Mouse (Mus musculus) C2C12 (cell line): ENCODE measurements around the gene Gm20683. TPM values are rescaled to one million over a fixed set of nuclear protein-coding genes. Genes with fewer than 3 reads are reported as not detected.
A peak's percentile ranks its signal among the peaks of the same experiment; 100 is the strongest.

Experiments
- H3K27me3 ChIP-seq: one replicate; pipeline ENCODE4 v1.6.1; 2011; ENCODE audit not compliant: control insufficient read depth, insufficient read depth, insufficient read length
- H3K36me3 ChIP-seq: one replicate; pipeline ENCODE4 v1.6.1; 2011; ENCODE audit not compliant: control insufficient read depth, insufficient read depth
- H3K4me3 ChIP-seq: one replicate; pipeline ENCODE4 v1.5.1; 2011; ENCODE audit warnings: mild to moderate bottlenecking, control low read depth; ENCODE audit not compliant: poor library complexity, insufficient read depth, severe bottlenecking
- H3K79me2 ChIP-seq: one replicate; pipeline ENCODE4 v1.6.1; 2011; ENCODE audit not compliant: control insufficient read depth, insufficient read depth
- H3K79me3 ChIP-seq: one replicate; pipeline ENCODE4 v1.6.1; 2011; ENCODE audit warnings: low read depth, control low read depth
- H3ac ChIP-seq: one replicate; pipeline ENCODE3; 2011; ENCODE audit warnings: low read depth; ENCODE audit not compliant: control insufficient read depth, insufficient read length
- CEBPB ChIP-seq: IDR thresholded peaks from one replicate; pipeline ENCODE4 v1.6.1; 2011; ENCODE audit warnings: low read depth, mild to moderate bottlenecking, control low read depth, moderate library complexity
- CTCF ChIP-seq: IDR thresholded peaks from one replicate; pipeline ENCODE4 v1.5.1; 2011; ENCODE audit not compliant: control insufficient read depth, insufficient read depth, insufficient read length
- FOSL1 ChIP-seq: IDR thresholded peaks from one replicate; pipeline ENCODE4 v1.8.0; 2011; ENCODE audit warnings: mild to moderate bottlenecking, low read length; ENCODE audit not compliant: poor library complexity, insufficient read depth, severe bottlenecking
- MAX ChIP-seq: IDR thresholded peaks from one replicate; pipeline ENCODE4 v1.6.1; 2011; ENCODE audit warnings: mild to moderate bottlenecking, control low read depth
- MYOD1 ChIP-seq: IDR thresholded peaks from one replicate; pipeline ENCODE4 v1.6.1; 2011; ENCODE audit warnings: low read depth; ENCODE audit not compliant: control insufficient read depth, insufficient read length
- MYOG ChIP-seq: IDR thresholded peaks from one replicate; pipeline ENCODE4 v1.6.1; 2011; ENCODE audit not compliant: control insufficient read depth, insufficient read length; ENCODE audit errors: extremely low read depth
- USF1 ChIP-seq: IDR thresholded peaks from one replicate; pipeline ENCODE4 v1.6.1; 2011; ENCODE audit warnings: low read depth, mild to moderate bottlenecking, control low read depth, moderate library complexity
- polyA plus RNA-seq: library from polyadenylated mRNA; unstranded; fragments of >200 nt; fragmentation: generic; extraction: Trizol; gene quantifications from one replicate; pipeline ENCODE4 v1.2.1, GENCODE M21; 2012; ENCODE audit warnings: missing spikeins

Gene Gm20683
- polyA plus RNA-seq, 1 experiment = 0.89 TPM

DNA sequence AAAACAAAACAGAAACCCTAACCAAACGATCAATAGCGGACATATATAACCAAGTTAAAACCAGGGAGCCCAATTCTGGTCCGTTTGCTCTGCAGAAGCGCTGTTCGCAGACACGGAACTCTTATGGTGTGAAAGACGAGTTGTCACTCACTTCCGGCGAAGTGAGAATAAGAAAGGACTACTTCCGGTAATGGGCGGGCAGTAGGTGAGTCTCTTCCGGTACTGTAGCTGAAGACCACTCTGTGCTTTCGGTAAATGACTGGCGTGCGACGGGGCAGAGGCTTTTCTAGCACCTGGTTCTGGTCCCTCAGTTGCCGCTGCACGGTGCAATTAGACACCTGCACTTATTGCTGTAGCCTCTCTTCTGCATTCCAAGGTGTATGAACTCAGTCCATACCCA is 18.1 kb downstream of the Gm20683 start, which contains the start of gene Wdr24:
Gene Wdr24 (plus strand): TSS at position 176 of the 400 bp plus-strand sequence.
- Histone ChIP-seq H3K27me3 (no peaks in the 10 kb centered on the region), H3K4me3 (peak within 1 kb of the TSS; percentile 57), H3K79me2 (peaks cover 13% of the 10 kb centered on the region), H3ac (peak within 1 kb of the TSS; percentile 75), H3K36me3 (no peaks in the 10 kb centered on the region), H3K79me3 (no peaks in the 10 kb centered on the region)
- TF ChIP-seq MYOG (no peak), FOSL1 (no peak), MYOD1 (no peak), MAX (no peak), CEBPB (no peak), CTCF (no peak), USF1 (no peak)

DNA sequence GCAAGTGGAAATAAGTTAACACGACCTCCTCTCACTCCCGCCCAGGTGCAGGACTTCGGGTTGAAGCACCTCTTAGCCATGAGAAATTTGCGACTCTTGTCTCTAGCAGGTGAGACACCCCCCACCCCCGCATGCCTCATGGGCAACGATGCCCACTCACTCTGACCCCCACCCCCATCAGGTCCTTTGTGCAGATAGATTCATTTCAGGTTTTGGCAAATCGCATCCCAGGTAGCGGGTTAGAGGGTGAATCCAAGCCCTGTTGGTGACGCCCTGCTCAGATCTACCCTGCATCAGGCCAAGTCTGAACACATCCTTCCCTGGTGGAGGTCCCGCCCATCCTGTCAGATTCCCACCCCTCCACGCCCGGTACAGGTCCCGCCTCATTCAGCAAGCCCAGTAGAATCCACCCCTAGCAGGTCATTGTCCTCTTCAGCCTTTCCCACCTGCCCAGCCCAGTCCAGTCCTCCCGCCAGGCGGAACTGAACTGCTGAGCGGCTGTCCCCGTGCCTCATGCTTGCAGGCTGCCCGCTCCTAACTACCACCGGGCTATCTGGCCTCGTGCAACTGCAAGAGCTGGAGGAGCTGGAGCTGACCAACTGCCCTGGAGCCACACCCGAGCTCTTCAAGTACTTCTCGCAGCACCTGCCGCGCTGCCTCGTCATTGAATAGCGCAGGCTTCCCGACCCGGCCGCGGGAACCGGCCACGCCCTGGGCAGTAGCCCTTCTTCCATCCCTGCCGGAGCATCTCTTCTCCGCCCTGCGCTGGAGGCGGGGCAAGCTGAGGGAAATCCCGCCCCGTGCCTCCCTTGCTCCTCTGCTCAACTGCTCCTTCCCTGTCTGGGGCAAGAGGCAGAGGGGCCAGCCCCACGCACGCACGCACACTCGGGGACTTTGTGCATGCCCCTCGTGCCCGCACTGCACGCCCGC is 22.4 kb downstream of the Gm20683 start:
- Histone ChIP-seq H3K27me3 (no peaks in the 10 kb centered on the region), H3K79me2 (peaks cover 4% of the 10 kb centered on the region), H3K79me3 (no peaks in the 10 kb centered on the region), H3ac (peak overlapping the region; percentile 12), H3K4me3 (no peak overlapping the region), H3K36me3 (no peaks in the 10 kb centered on the region)
- no peak for TF ChIP-seq CEBPB
- TF ChIP-seq USF1 = no peak
- TF ChIP-seq MYOG = no peak
- no peak for TF ChIP-seq MYOD1
- no peak for TF ChIP-seq MAX
- no peak for TF ChIP-seq CTCF
- no peak for TF ChIP-seq FOSL1

DNA sequence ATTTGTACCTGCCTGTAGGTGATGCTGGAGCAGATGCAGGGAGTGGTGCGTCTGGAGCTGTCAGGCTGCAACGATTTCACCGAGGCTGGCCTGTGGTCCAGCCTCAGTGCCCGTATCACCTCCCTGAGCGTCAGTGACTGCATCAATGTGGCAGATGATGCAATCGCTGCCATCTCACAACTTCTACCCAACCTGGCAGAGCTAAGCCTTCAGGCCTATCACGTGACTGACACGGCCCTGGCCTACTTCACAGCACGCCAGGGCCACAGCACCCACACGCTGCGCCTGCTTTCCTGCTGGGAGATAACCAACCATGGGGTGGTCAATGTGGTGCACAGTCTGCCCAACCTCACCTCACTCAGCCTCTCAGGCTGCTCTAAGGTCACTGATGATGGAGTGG is 23.9 kb downstream of the Gm20683 start:
- Histone ChIP-seq H3K4me3 (no peak overlapping the region), H3ac (no peak overlapping the region), H3K27me3 (no peaks in the 10 kb centered on the region), H3K36me3 (no peaks in the 10 kb centered on the region), H3K79me2 (no peaks in the 10 kb centered on the region), H3K79me3 (no peaks in the 10 kb centered on the region)
- TF ChIP-seq FOSL1 = no peak
- no peak for TF ChIP-seq USF1
- TF ChIP-seq MAX = no peak
- no peak for TF ChIP-seq MYOG
- no peak for TF ChIP-seq CEBPB
- no peak for TF ChIP-seq CTCF
- no peak for TF ChIP-seq MYOD1

DNA sequence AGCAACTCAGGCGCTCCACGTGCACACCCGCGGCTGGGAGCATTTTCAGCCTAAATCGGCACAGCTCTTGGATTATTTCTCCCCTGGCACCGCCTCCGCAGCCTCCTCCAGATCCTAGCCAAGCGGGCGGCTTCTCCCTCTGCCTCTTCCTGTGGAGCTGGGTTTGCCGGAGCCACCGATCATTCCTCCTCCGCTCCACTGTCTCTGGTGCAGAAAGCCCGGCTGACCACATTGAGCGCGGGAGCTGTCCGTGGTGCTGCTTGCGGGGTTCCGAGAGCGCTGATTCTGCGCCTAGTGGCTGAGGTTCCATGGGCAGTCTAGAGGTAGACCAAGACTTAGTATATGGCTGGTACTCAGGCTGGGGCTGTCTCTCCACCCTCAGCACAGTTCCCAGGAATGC is 28.1 kb downstream of the Gm20683 start:
- Histone ChIP-seq H3ac (no peak overlapping the region), H3K79me3 (no peaks in the 10 kb centered on the region), H3K36me3 (no peaks in the 10 kb centered on the region), H3K4me3 (no peak overlapping the region), H3K79me2 (no peaks in the 10 kb centered on the region), H3K27me3 (no peaks in the 10 kb centered on the region)
- TF ChIP-seq USF1 = no peak
- no peak for TF ChIP-seq MYOD1
- TF ChIP-seq MAX = peak; percentile 68

DNA sequence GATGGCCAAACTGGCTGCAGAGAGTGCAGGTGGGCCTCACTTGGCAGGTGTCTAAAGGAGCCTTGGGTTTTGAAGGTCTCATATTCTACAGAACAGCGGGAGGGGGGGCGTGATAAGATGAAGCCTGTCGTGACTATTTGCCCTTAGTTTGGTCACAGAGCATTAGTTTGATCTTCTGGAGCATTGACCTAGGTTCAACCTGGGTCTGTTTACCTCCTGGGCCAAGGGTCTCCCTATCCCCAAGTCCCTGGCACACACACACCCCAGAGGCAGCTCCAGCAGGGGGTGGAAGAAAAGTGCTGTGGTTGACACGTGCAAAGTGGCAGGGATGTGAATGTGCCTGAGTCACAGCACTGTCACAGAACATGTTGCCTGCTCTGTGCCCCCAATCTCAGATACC is 30.7 kb downstream of the Gm20683 start:
- H3ac ChIP-seq = no peak overlapping the region
- no peaks in the 10 kb centered on the region for H3K79me2 ChIP-seq
- H3K4me3 ChIP-seq = no peak overlapping the region
- H3K27me3 ChIP-seq = no peaks in the 10 kb centered on the region
- no peak for TF ChIP-seq MAX
- no peak for TF ChIP-seq MYOG
- TF ChIP-seq CEBPB = no peak
- no peak for TF ChIP-seq USF1
- TF ChIP-seq MYOD1 = no peak
- no peaks in the 10 kb centered on the region for H3K79me3 ChIP-seq
- no peaks in the 10 kb centered on the region for H3K36me3 ChIP-seq
